Mouse (Mus musculus) CH12.LX (cell line): ENCODE results near the gene Nasp. TPM values are rescaled to one million over a fixed set of nuclear protein-coding genes. Genes with fewer than 3 reads are reported as not detected.

ENCODE experiments used
- DNase-seq: peaks from one replicate; pipeline ENCODE4 v3.0.0-alpha.2; 2013; ENCODE audit errors: extremely low read depth
- H3K27ac ChIP-seq: 2 replicates; pipeline ENCODE4 v1.5.1; 2012; ENCODE audit warnings: low read depth, mild to moderate bottlenecking, control low read depth, moderate library complexity; ENCODE audit not compliant: insufficient read depth
- H3K27me3 ChIP-seq: replicated peaks from 2 replicates; pipeline ENCODE3; 2012; ENCODE audit warnings: inconsistent platforms
- H3K36me3 ChIP-seq, 2 experiments: replicated peaks in 1 of 2; 2 replicates each; pipeline versions ENCODE3 to v1.6.1; 2012; ENCODE audit warnings: inconsistent platforms in 1 of 2, low read length in 1 of 2, mild to moderate bottlenecking in 1 of 2, mixed read lengths in 1 of 2, moderate library complexity in 1 of 2; ENCODE audit not compliant: control insufficient read depth in 1 of 2, insufficient read depth in 1 of 2
- H3K4me1 ChIP-seq, 2 experiments: 2 replicates each; pipeline ENCODE4 v1.6.1; 2012; ENCODE audit warnings: inconsistent platforms in 1 of 2, moderate library complexity in 1 of 2; ENCODE audit not compliant: insufficient read depth in 2 of 2, control insufficient read depth in 1 of 2
- H3K4me2 ChIP-seq: 2 replicates; pipeline ENCODE4 v1.6.1; 2012; ENCODE audit warnings: low read depth, mild to moderate bottlenecking, control low read depth; ENCODE audit not compliant: poor library complexity, insufficient read depth, severe bottlenecking
- H3K4me3 ChIP-seq, 3 experiments: fragments of 150-350 bp in 1 of 3; sonication (generic) in 1 of 3; replicated peaks in 1 of 3; 2 replicates each; pipeline versions ENCODE3 to v1.5.1; 2011 to 2012; ENCODE audit warnings: low read depth in 2 of 3, low read length in 2 of 3, mild to moderate bottlenecking in 2 of 3, moderate library complexity in 2 of 3, control low read depth in 1 of 3, improper control_type of control experiment in 1 of 3, inconsistent platforms in 1 of 3, mixed read lengths in 1 of 3; ENCODE audit not compliant: poor library complexity in 1 of 3
- H3K79me2 ChIP-seq: replicated peaks from 2 replicates; pipeline ENCODE4 v1.6.1; 2012; ENCODE audit warnings: mild to moderate bottlenecking, moderate library complexity; ENCODE audit not compliant: control insufficient read depth, poor library complexity, insufficient read depth, severe bottlenecking; ENCODE audit errors: extremely low read depth
- H3K9ac ChIP-seq: 2 replicates; pipeline ENCODE4 v1.6.1; 2012; ENCODE audit warnings: low read depth, mild to moderate bottlenecking, control low read depth, moderate library complexity; ENCODE audit not compliant: insufficient read depth
- H3K9me3 ChIP-seq: replicated peaks from 2 replicates; pipeline ENCODE3; 2012; ENCODE audit warnings: low read length, inconsistent platforms, mixed read lengths
- BHLHE40 ChIP-seq: IDR thresholded peaks from 2 replicates; pipeline ENCODE4 v1.6.1; 2011; ENCODE audit warnings: mild to moderate bottlenecking, low read depth, low read length, improper control_type of control experiment
- CHD1 ChIP-seq: IDR thresholded peaks from 2 replicates; pipeline ENCODE4 v1.6.1; 2012; ENCODE audit warnings: low read depth, low read length, improper control_type of control experiment, inconsistent platforms
- CHD2 ChIP-seq: IDR thresholded peaks from 2 replicates; pipeline ENCODE4 v1.6.1; 2011; ENCODE audit warnings: low read length, improper control_type of control experiment
- CTCF ChIP-seq, 2 experiments: IDR thresholded peaks in 1 of 2; conservative IDR thresholded peaks in 1 of 2; 2 replicates each; pipeline ENCODE4 v1.5.1; 2011 to 2012; ENCODE audit warnings: low read depth in 2 of 2, low read length in 2 of 2, improper control_type of control experiment in 1 of 2, inconsistent platforms in 1 of 2, mild to moderate bottlenecking in 1 of 2, moderate library complexity in 1 of 2
- E2F4 ChIP-seq: IDR thresholded peaks from 2 replicates; pipeline ENCODE4 v1.6.1; 2011; ENCODE audit warnings: low read depth, low read length, improper control_type of control experiment; ENCODE audit not compliant: insufficient replicate concordance
- ELF1 ChIP-seq: IDR thresholded peaks from 2 replicates; pipeline ENCODE4 v1.6.1; 2014; ENCODE audit warnings: low read depth, mild to moderate bottlenecking, inconsistent platforms, low read length, improper control_type of control experiment
- HCFC1 ChIP-seq: IDR thresholded peaks from 2 replicates; pipeline ENCODE4 v1.6.1; 2012; ENCODE audit warnings: low read depth, mild to moderate bottlenecking, inconsistent platforms, low read length, improper control_type of control experiment
- JUN ChIP-seq: IDR thresholded peaks from 2 replicates; pipeline ENCODE4 v1.6.1; 2011; ENCODE audit warnings: low read depth, mild to moderate bottlenecking, low read length, improper control_type of control experiment, moderate library complexity; ENCODE audit not compliant: insufficient read depth
- JUND ChIP-seq: conservative IDR thresholded peaks from 2 replicates; pipeline ENCODE4 v1.6.1; 2011; ENCODE audit warnings: low read depth, low read length, improper control_type of control experiment
- KAT2A ChIP-seq: IDR thresholded peaks from 2 replicates; pipeline ENCODE4 v1.6.1; 2012; ENCODE audit warnings: low read length, improper control_type of control experiment, inconsistent platforms; ENCODE audit not compliant: insufficient replicate concordance
- MAX ChIP-seq: IDR thresholded peaks from 2 replicates; pipeline ENCODE4 v1.6.1; 2011; ENCODE audit warnings: low read length, improper control_type of control experiment
- MXI1 ChIP-seq: IDR thresholded peaks from 2 replicates; pipeline ENCODE4 v1.6.1; 2011; ENCODE audit warnings: mild to moderate bottlenecking, low read depth, low read length, improper control_type of control experiment
- MYC ChIP-seq: IDR thresholded peaks from 2 replicates; pipeline ENCODE4 v1.6.1; 2011; ENCODE audit warnings: low read depth, mild to moderate bottlenecking, improper control_type of control experiment, low read length
- NELFE ChIP-seq: IDR thresholded peaks from 2 replicates; pipeline ENCODE4 v1.6.1; 2011; ENCODE audit warnings: low read depth, low read length, improper control_type of control experiment
- POLR2A ChIP-seq: IDR thresholded peaks from 2 replicates; pipeline ENCODE4 v1.6.1; 2011; ENCODE audit warnings: low read depth, mild to moderate bottlenecking, improper control_type of control experiment, low read length
- POLR2AphosphoS2 ChIP-seq: IDR thresholded peaks from 2 replicates; pipeline ENCODE4 v1.6.1; 2011; ENCODE audit warnings: low read depth, low read length, improper control_type of control experiment
- RAD21 ChIP-seq: IDR thresholded peaks from 2 replicates; pipeline ENCODE4 v1.6.1; 2011; ENCODE audit warnings: low read depth, mild to moderate bottlenecking, low read length, improper control_type of control experiment, moderate library complexity
- SIN3A ChIP-seq: IDR thresholded peaks from 2 replicates; pipeline ENCODE4 v1.6.1; 2012; ENCODE audit warnings: low read length, improper control_type of control experiment, inconsistent platforms
- SMC3 ChIP-seq: IDR thresholded peaks from 2 replicates; pipeline ENCODE4 v1.6.1; 2011; ENCODE audit warnings: low read depth, low read length, improper control_type of control experiment
- TBP ChIP-seq: conservative IDR thresholded peaks from 2 replicates; pipeline ENCODE4 v1.6.1; 2011; ENCODE audit warnings: low read depth, low read length, improper control_type of control experiment
- TCF12 ChIP-seq: IDR thresholded peaks from 2 replicates; pipeline ENCODE4 v1.6.1; 2014; ENCODE audit warnings: low read depth, mild to moderate bottlenecking, inconsistent platforms, low read length, improper control_type of control experiment
- USF2 ChIP-seq: conservative IDR thresholded peaks from 2 replicates; pipeline ENCODE4 v1.6.1; 2011; ENCODE audit warnings: low read depth, low read length, improper control_type of control experiment
- ZMIZ1 ChIP-seq: IDR thresholded peaks from 2 replicates; pipeline ENCODE4 v1.6.1; 2012; ENCODE audit warnings: low read depth, mild to moderate bottlenecking, inconsistent platforms, low read length, improper control_type of control experiment
- ZNF384 ChIP-seq: IDR thresholded peaks from 2 replicates; pipeline ENCODE4 v1.6.1; 2012; ENCODE audit warnings: low read depth, low read length, improper control_type of control experiment, inconsistent platforms
- dilution Hi-C: fragments of 300-500 bp; cut with MboI; formaldehyde crosslinking; loops from 2 replicates; pipeline ENCODE4 v1.14.3; 2020; ENCODE audit warnings: low sequenced_read_pairs; ENCODE audit not compliant: extremely low pct_unique_long_range_greater_than_20kb, extremely low pct_ligation_motif_present
- in situ Hi-C: fragments of 300-500 bp; cut with MboI; formaldehyde crosslinking; loops from 3 replicates; pipeline ENCODE4 v1.14.3; 2019; ENCODE audit warnings: low sequenced_read_pairs, low pct_ligation_motif_present, low pct_unique_long_range_greater_than_20kb, mixed read lengths
- polyA plus RNA-seq: library from polyadenylated mRNA; unstranded; fragments of >175 nt; gene quantifications from 2 replicates; pipeline ENCODE4 v1.2.1, GENCODE M21; 2012; ENCODE audit warnings: low read depth; ENCODE audit not compliant: insufficient read length
- total RNA-seq, 2 experiments: library from RNA; depleted of rRNA; stranded (reverse); fragments of 300-350 nt in 1 of 2; fragments of >200 nt in 1 of 2; gene quantifications; 2 replicates each; pipeline ENCODE4 v1.2.3; 2012 to 2014

Gene Nasp
- total and polyA plus RNA-seq, 3 experiments = 139 to 347 (median 308) TPM

- no peak for TF ChIP-seq JUN
These were observed 30.5 kb downstream of the Nasp start (continued) for GRCm38 (mm10) chr4:116596978-116597881.

GRCm38 (mm10) chr4:116596379-116596778, 31.4 kb downstream of the Nasp start, which contains the start of gene Ccdc17:
Gene Ccdc17 (plus strand): TSS chr4:116596654.
- peaks cover 6% of the 10 kb centered on the region for H3K79me2 ChIP-seq
- peak within 1 kb of the TSS; percentile 80 to 90 (median 82) for H3K4me3 ChIP-seq
- peak; percentile 39 for DNase-seq
- in situ Hi-C loops (no loop called here), dilution Hi-C loops (no loop called here)
- peak within 1 kb of the TSS; percentile 58 for H3K4me2 ChIP-seq
- TF ChIP-seq CTCF (conservative IDR thresholded peaks at IDR 0.05 in 1 of 2, IDR thresholded peaks at IDR 0.05 in 1 of 2; ENCODE audit: low read depth in 2 of 2, low read length in 2 of 2) = peak in 1 of 2 experiments; percentile 53; a peak in 2 of 4 replicates
- no peak for TF ChIP-seq MXI1
- TF ChIP-seq TCF12 = no peak
- no peak; the same call in 1 of the 2 replicates for TF ChIP-seq SIN3A
- no peak for TF ChIP-seq CHD2
- peak; percentile 17 for TF ChIP-seq RAD21
- no peak for TF ChIP-seq JUND
- TF ChIP-seq TBP = no peak
- TF ChIP-seq KAT2A = no peak
- TF ChIP-seq POLR2AphosphoS2 = no peak
- TF ChIP-seq USF2 = no peak
- TF ChIP-seq MAX = no peak; the same call in 1 of the 2 replicates
- TF ChIP-seq HCFC1 = no peak
- no peak for TF ChIP-seq POLR2A
- TF ChIP-seq SMC3 = peak; percentile 36
- TF ChIP-seq MYC = no peak
- TF ChIP-seq BHLHE40 = no peak
- no peak for TF ChIP-seq E2F4
- no peak for TF ChIP-seq ZMIZ1
- TF ChIP-seq NELFE = no peak
- no peak for TF ChIP-seq ELF1
- no peak for TF ChIP-seq ZNF384
- no peak for TF ChIP-seq CHD1
- no peaks in the 10 kb centered on the region for H3K27me3 ChIP-seq
- peak within 1 kb of the TSS; percentile 93 for H3K9ac ChIP-seq
- peaks cover 2% of the 10 kb centered on the region for H3K9me3 ChIP-seq
- peaks cover 0 to 24% of the 10 kb centered on the region in 2 experiments; a peak in 2 of 4 replicates for H3K4me1 ChIP-seq
- peak within 1 kb of the TSS; percentile 95 for H3K27ac ChIP-seq
- H3K36me3 ChIP-seq = peaks cover 39 to 60% of the 10 kb centered on the region in 2 experiments
